Mouse (Mus musculus) inflammation-experienced regulatory T-cells, adult 6 months (primary cell): ENCODE results near the gene Timm13. TPM values are rescaled to one million over a fixed set of nuclear protein-coding genes. Genes with fewer than 3 reads are reported as not detected.

Source experiments
- ATAC-seq: one replicate; pipeline ENCODE4 v1.8.0; 2017
- polyA plus RNA-seq, 3 experiments: library from polyadenylated mRNA; unstranded; fragments of 100-300 nt; shearing (Covaris generic); gene quantifications; one replicate each; pipeline ENCODE4 v1.2.1; 2017

The Timm13 gene
- polyA plus RNA-seq, 3 experiments from 2014 or later: 207 to 260 (median 248) TPM

- no peak for ATAC-seq
Observed at GRCm38 (mm10) chr10:80858350-80858935, 42.3 kb downstream of the Timm13 start.

GRCm38 (mm10) chr10:80857848-80858247 is 42.9 kb downstream of the Timm13 start:
- no peak for ATAC-seq

GRCm38 (mm10) chr10:80857386-80857785 is 43.4 kb downstream of the Timm13 start:
- ATAC-seq: no peak

GRCm38 (mm10) chr10:80856908-80857307 is 43.9 kb downstream of the Timm13 start:
- ATAC-seq: no peak

GRCm38 (mm10) chr10:80856267-80856666 is 44.5 kb downstream of the Timm13 start:
- ATAC-seq: no peak

- ATAC-seq: no peak
Observed at GRCm38 (mm10) chr10:80855749-80856073, 45.1 kb downstream of the Timm13 start.

GRCm38 (mm10) chr10:80854913-80855748 is 45.6 kb downstream of the Timm13 start, which contains the start of the genes Lsm7 and Sppl2b:
Gene Lsm7, minus strand, starts transcription at chr10:80855209.
Gene Sppl2b, plus strand, starts transcription at chr10:80855275.
- peak; percentile 84 for ATAC-seq

Other genes starting within 250 kb of the Timm13 start
- 10 to 100 TPM in 1 of 3 experiments, 1 to 10 TPM in 2; 3.4 to 10.4 (median 9.2) TPM for gene Btbd2, start 243.9 kb downstream of the Timm13 start, polyA plus RNA-seq
- gene Mknk2, start 222.9 kb downstream of the Timm13 start, polyA plus RNA-seq: 10 to 100 TPM; 50.3 to 61.4 (median 50.9) TPM
- 100 to 1,000 TPM; 190 to 248 (median 240) TPM for gene Mob3a, start 199.0 kb downstream of the Timm13 start, polyA plus RNA-seq
- gene Izumo4, start 198.8 kb downstream of the Timm13 start, polyA plus RNA-seq: 100 to 1,000 TPM in 2 of 3 experiments, 10 to 100 TPM in 1; 71.4 to 109 (median 107) TPM
- gene Ap3d1, start 158.7 kb downstream of the Timm13 start, polyA plus RNA-seq: 10 to 100 TPM; 20.9 to 33.0 (median 29.8) TPM
- gene Dot1l, start 145.8 kb downstream of the Timm13 start, polyA plus RNA-seq: 10 to 100 TPM; 10.9 to 23.4 (median 15.3) TPM
- 10 to 100 TPM; 12.1 to 22.6 (median 17.8) TPM for gene Sf3a2, start 102.8 kb downstream of the Timm13 start, polyA plus RNA-seq
- 100 to 1,000 TPM; 127 to 149 (median 146) TPM for gene Plekhj1, start 102.3 kb downstream of the Timm13 start, polyA plus RNA-seq
- not detected for gene Amh, start 95.7 kb downstream of the Timm13 start, polyA plus RNA-seq
- gene Jsrp1, start 87.5 kb downstream of the Timm13 start, polyA plus RNA-seq: not detected
- gene Oaz1, start 74.3 kb downstream of the Timm13 start, polyA plus RNA-seq: 1,000 to 10,000 TPM; 1,680 to 2,431 (median 2,240) TPM
- not detected for gene Lingo3, start 56.9 kb downstream of the Timm13 start, polyA plus RNA-seq
- 100 to 1,000 TPM; 144 to 210 (median 202) TPM for gene Lsm7, start 45.8 kb downstream of the Timm13 start, polyA plus RNA-seq
- gene Sppl2b, start 45.7 kb downstream of the Timm13 start, polyA plus RNA-seq: 10 to 100 TPM in 2 of 3 experiments, 1 to 10 TPM in 1; 9.6 to 15.0 (median 12.1) TPM
- gene Tmprss9, start 29.1 kb downstream of the Timm13 start, polyA plus RNA-seq: not detected
- 1 to 10 TPM; 2.4 to 4.5 (median 3.5) TPM for gene Lmnb2, start 17.3 kb upstream of the Timm13 start, polyA plus RNA-seq
- 10 to 100 TPM; 26.4 to 51.5 (median 39.3) TPM for gene Gadd45b, start 29.1 kb upstream of the Timm13 start, polyA plus RNA-seq
- gene Gng7, start 114.0 kb upstream of the Timm13 start, polyA plus RNA-seq: not detected
- not detected for gene Diras1, start 124.7 kb upstream of the Timm13 start, polyA plus RNA-seq
- 1 to 10 TPM; 2.4 to 5.0 (median 2.7) TPM for gene Slc39a3, start 136.5 kb upstream of the Timm13 start, polyA plus RNA-seq
- gene Sgta, start 159.2 kb upstream of the Timm13 start, polyA plus RNA-seq: 10 to 100 TPM; 66.4 to 86.5 (median 71.0) TPM
- 1 to 10 TPM; 1.9 to 2.7 (median 2.5) TPM for gene Thop1, start 169.1 kb upstream of the Timm13 start, polyA plus RNA-seq
- gene Creb3l3, start 197.9 kb upstream of the Timm13 start, polyA plus RNA-seq: not detected
- 10 to 100 TPM; 22.1 to 27.1 (median 23.3) TPM for gene Map2k2, start 204.9 kb upstream of the Timm13 start, polyA plus RNA-seq
- 10 to 100 TPM in 1 of 3 experiments, 1 to 10 TPM in 2; 8.5 to 10.8 (median 9.3) TPM for gene Zbtb7a, start 234.3 kb upstream of the Timm13 start, polyA plus RNA-seq